Mouse (Mus musculus) neural tube, embryonic 15.5 days (tissue): Measurements from ENCODE around the gene Mpped2. TPM values are rescaled to one million over a fixed set of nuclear protein-coding genes. Genes with fewer than 3 reads are reported as not detected.

ENCODE experiments used
- ATAC-seq: fragments of 200-750 bp; cut with Nextera tagmentation; 2 replicates; pipeline ENCODE4 v1.8.0; 2017; ENCODE audit warnings: mild to moderate bottlenecking, moderate TSS enrichment, moderate library complexity; ENCODE audit not compliant: low FRiP score
- H3K27ac ChIP-seq: fragments of 300-500 bp; sonication (generic); replicated peaks from 2 replicates; pipeline ENCODE4 v1.5.1; 2015; ENCODE audit warnings: mild to moderate bottlenecking, inconsistent platforms
- H3K27me3 ChIP-seq: fragments of 300-500 bp; sonication (generic); replicated peaks from 2 replicates; pipeline ENCODE4 v1.6.1; 2015; ENCODE audit warnings: inconsistent platforms
- H3K36me3 ChIP-seq: fragments of 300-500 bp; sonication (generic); 2 replicates; pipeline ENCODE4 v1.6.1; 2015; ENCODE audit warnings: inconsistent platforms
- H3K4me1 ChIP-seq: fragments of 300-500 bp; sonication (generic); 2 replicates; pipeline ENCODE4 v1.6.1; 2015; ENCODE audit warnings: inconsistent platforms
- H3K4me2 ChIP-seq: fragments of 300-500 bp; sonication (generic); 2 replicates; pipeline ENCODE4 v1.6.1; 2015; ENCODE audit warnings: inconsistent platforms, mild to moderate bottlenecking, moderate library complexity
- H3K4me3 ChIP-seq: fragments of 300-500 bp; sonication (generic); replicated peaks from 2 replicates; pipeline ENCODE4 v1.5.1; 2015; ENCODE audit warnings: mild to moderate bottlenecking, inconsistent platforms
- H3K9ac ChIP-seq: fragments of 300-500 bp; sonication (generic); replicated peaks from 2 replicates; pipeline ENCODE4 v1.6.1; 2015; ENCODE audit warnings: mild to moderate bottlenecking, inconsistent platforms
- H3K9me3 ChIP-seq: fragments of 300-500 bp; sonication (generic); replicated peaks from 2 replicates; pipeline ENCODE4 v1.6.1; 2016; ENCODE audit warnings: inconsistent platforms
- WGBS: fragments of 180-500 bp; shearing (Covaris S2); methylation state at CpG from one replicate; pipeline ENCODE4 v1.1.7; 2015; ENCODE audit warnings: mixed read lengths; 5-methylcytosine and 5-hydroxymethylcytosine counted together
- polyA plus RNA-seq: library from polyadenylated mRNA; unstranded; fragments of >200 nt; fragmentation: Nextera tagmentation; extraction: Ambion mirVana; gene quantifications from 2 replicates; pipeline ENCODE4 v1.2.1, GENCODE M21; 2015

Mpped2 gene
- polyA plus RNA-seq, 1 experiment from 2014 or later, result 222 TPM

DNA sequence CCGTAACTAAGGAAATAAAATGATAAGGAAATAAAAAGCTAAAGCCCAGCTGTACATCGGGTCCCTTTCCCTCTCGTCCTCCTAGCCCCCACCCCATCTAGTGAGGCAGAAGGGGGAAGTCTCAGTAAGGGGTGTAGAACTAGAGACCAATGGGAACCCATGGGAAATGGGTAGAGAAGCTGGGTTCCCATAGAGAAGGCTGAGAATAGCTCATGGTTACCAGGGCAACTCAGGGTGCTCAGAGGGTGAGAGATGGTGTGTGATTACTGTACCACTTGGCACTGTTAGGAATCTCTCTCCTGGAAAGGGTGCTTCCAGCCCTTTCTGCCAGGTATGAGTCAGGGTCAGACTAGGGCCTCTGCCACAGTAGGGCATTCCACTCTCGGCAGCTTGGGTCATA lies 54.3 kb downstream of the Mpped2 start:
- Histone ChIP-seq H3K36me3 (0 out of 2 replicates have a peak, but pooled peaks cover 2% of the 10 kb centered on the region), H3K9me3 (no peaks in the 10 kb centered on the region), H3K27me3 (no peaks in the 10 kb centered on the region), H3K4me1 (peaks cover 31% of the 10 kb centered on the region), H3K9ac (no peak overlapping the region), H3K27ac (0 out of 2 replicates have a peak overlapping the region, but pooled peaks have one; percentile 9), H3K4me2 (no peak overlapping the region), H3K4me3 (no peak overlapping the region)
- WGBS, result 53% methylated on average over 4 of the region's 4 CpGs
- ATAC-seq, result peak; percentile 36; the same call in 1 of the 2 replicates

- no peak overlapping the region for H3K9ac ChIP-seq
- 0 out of 2 replicates have a peak, but pooled peaks cover 2% of the 10 kb centered on the region for H3K36me3 ChIP-seq
- 27% methylated on average over 3 of the region's 3 CpGs for WGBS
- H3K4me2 ChIP-seq, result no peak overlapping the region
- H3K27ac ChIP-seq, result no peak overlapping the region
- H3K27me3 ChIP-seq, result no peaks in the 10 kb centered on the region
- peaks cover 19% of the 10 kb centered on the region for H3K4me1 ChIP-seq
- no peak overlapping the region for H3K4me3 ChIP-seq
- no peak for ATAC-seq
- H3K9me3 ChIP-seq, result no peaks in the 10 kb centered on the region
Observed at GRCm38 (mm10) chr2:106750878-106751277, 57.8 kb downstream of the Mpped2 start.

DNA sequence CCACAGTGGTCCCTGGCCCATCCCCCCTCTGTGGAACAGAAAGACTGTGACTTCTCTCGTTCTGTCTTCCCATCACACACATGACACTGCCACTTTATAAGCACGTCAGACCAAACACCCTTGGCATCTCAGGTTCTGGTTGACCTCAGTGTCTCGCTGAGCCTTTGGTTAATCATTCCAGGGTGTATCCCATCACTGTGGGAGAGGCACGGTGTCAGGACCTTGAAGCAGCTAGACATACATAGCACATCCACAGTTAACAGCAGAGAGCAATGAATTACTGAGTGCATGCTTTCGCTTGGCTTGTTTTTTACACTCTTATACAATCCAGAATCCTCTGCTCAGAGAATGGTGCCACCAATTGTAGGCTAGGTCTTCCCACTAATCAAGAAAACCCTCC lies 60.6 kb downstream of the Mpped2 start:
- ATAC-seq, result no peak
- H3K4me3 ChIP-seq, result no peak overlapping the region
- 79% methylated on average over 5 of the region's 5 CpGs for WGBS

DNA sequence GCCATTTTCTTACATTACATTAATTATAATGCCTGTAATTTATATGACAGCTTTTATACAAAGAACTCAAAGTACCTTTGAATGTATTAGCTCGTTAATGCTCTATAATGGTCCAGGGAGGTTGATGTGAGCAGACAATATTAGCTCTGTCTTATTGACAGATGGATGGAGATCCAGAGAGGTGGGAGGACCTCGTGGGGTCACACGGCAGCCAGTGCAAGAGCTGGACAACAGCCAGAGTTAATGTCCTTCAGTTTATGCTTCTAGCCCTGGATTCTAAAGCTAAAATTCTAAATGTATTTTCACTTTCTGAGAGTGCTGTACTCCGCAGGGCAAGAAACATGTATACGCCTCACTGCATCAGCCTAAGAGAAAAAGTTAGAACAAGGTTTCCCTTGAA lies 61.6 kb downstream of the Mpped2 start:
- Histone ChIP-seq H3K4me2 (no peak overlapping the region), H3K36me3 (0 out of 2 replicates have a peak, but pooled peaks cover 2% of the 10 kb centered on the region), H3K27me3 (no peaks in the 10 kb centered on the region), H3K4me3 (no peak overlapping the region), H3K9me3 (no peaks in the 10 kb centered on the region), H3K27ac (no peak overlapping the region), H3K9ac (no peak overlapping the region), H3K4me1 (peaks cover 21% of the 10 kb centered on the region)
- WGBS, result 50% methylated on average over 5 of the region's 5 CpGs
- no peak for ATAC-seq

More for the DNA sequence above, 60.6 kb downstream of the Mpped2 start:
- Histone ChIP-seq H3K4me2 (no peak overlapping the region), H3K27ac (no peak overlapping the region), H3K27me3 (no peaks in the 10 kb centered on the region), H3K9me3 (no peaks in the 10 kb centered on the region), H3K36me3 (0 out of 2 replicates have a peak, but pooled peaks cover 2% of the 10 kb centered on the region), H3K9ac (no peak overlapping the region), H3K4me1 (peaks cover 20% of the 10 kb centered on the region)

- ATAC-seq, result no peak
- no peak overlapping the region for H3K4me2 ChIP-seq
- H3K9ac ChIP-seq, result no peak overlapping the region
- no peak overlapping the region for H3K27ac ChIP-seq
- no peak overlapping the region for H3K4me3 ChIP-seq
- no peaks in the 10 kb centered on the region for H3K9me3 ChIP-seq
- 25% methylated on average over 13 of the region's 13 CpGs for WGBS
- H3K27me3 ChIP-seq, result no peaks in the 10 kb centered on the region
- 0 out of 2 replicates have a peak, but pooled peaks cover 2% of the 10 kb centered on the region for H3K36me3 ChIP-seq
- peaks cover 11% of the 10 kb centered on the region; the same call in 1 of the 2 replicates for H3K4me1 ChIP-seq
Observed at GRCm38 (mm10) chr2:106756354-106757103, 63.5 kb downstream of the Mpped2 start.

DNA sequence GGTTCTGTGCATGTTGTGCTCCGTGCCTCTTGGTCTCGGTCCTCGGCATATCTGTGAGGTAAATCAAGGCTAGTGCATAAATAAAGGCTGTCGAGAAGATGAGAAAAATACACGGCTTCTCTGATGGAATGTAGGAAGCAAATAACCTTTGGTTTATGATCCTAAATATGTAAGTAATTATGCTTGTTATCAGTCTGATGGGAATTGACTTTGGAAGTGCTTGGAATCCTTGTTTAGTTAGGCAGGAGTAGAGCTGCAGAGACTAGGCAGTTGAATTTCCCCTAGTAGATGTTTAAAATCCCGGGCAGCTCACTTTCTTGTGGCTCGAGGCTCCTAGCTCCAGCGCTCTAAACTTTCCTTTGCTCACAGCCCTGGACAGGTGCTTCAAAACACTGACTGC lies 69.9 kb downstream of the Mpped2 start:
- 78% methylated on average over 8 of the region's 8 CpGs for WGBS
- Histone ChIP-seq H3K4me3 (no peak overlapping the region), H3K4me1 (peaks cover 14% of the 10 kb centered on the region; the same call in 1 of the 2 replicates), H3K36me3 (no peaks in the 10 kb centered on the region), H3K4me2 (no peak overlapping the region), H3K9me3 (no peaks in the 10 kb centered on the region), H3K27ac (no peak overlapping the region), H3K27me3 (no peaks in the 10 kb centered on the region), H3K9ac (no peak overlapping the region)
- no peak for ATAC-seq

- WGBS, result 68% methylated on average over 12 of the region's 12 CpGs
- Histone ChIP-seq H3K36me3 (no peaks in the 10 kb centered on the region), H3K27me3 (no peaks in the 10 kb centered on the region), H3K9me3 (no peaks in the 10 kb centered on the region), H3K4me2 (no peak overlapping the region), H3K4me3 (no peak overlapping the region), H3K4me1 (peaks cover 14% of the 10 kb centered on the region; the same call in 1 of the 2 replicates), H3K9ac (no peak overlapping the region), H3K27ac (no peak overlapping the region)
- ATAC-seq, result no peak
Observed at GRCm38 (mm10) chr2:106769236-106769635, 76.2 kb downstream of the Mpped2 start.

DNA sequence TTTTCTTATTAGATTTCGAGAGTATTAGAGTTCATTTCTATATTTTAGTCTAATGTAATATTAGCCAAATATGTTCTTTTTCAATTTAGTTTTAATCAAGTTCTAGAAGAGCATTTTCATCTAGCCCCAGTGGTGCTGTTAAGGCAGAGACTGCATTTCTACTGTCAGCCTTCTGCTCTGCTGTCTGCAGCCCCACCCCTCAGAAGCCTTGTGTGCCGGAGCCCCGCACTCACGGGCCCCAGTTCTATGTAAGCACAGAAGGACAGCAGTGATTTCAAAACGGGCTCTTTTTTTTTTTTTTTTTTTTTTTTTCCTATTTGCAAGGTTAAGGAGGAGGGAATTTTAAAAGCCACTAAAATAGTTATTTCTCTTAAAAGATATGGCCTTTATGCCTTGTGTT lies 79.6 kb downstream of the Mpped2 start:
- 39% methylated on average over 5 of the region's 5 CpGs for WGBS
- Histone ChIP-seq H3K27ac (no peak overlapping the region), H3K36me3 (no peaks in the 10 kb centered on the region), H3K4me3 (no peak overlapping the region), H3K27me3 (no peaks in the 10 kb centered on the region), H3K4me2 (no peak overlapping the region), H3K9ac (no peak overlapping the region), H3K4me1 (peaks cover 29% of the 10 kb centered on the region; the same call in 1 of the 2 replicates), H3K9me3 (no peaks in the 10 kb centered on the region)
- no peak for ATAC-seq

- no peak for ATAC-seq
- Histone ChIP-seq H3K36me3 (no peaks in the 10 kb centered on the region), H3K4me2 (no peak overlapping the region), H3K4me3 (no peak overlapping the region), H3K27ac (peak overlapping the region; percentile 18; the same call in 1 of the 2 replicates), H3K27me3 (no peaks in the 10 kb centered on the region), H3K9me3 (no peaks in the 10 kb centered on the region), H3K4me1 (peaks cover 28% of the 10 kb centered on the region; the same call in 1 of the 2 replicates), H3K9ac (no peak overlapping the region)
- 30% methylated on average over 10 of the region's 10 CpGs for WGBS
Observed at GRCm38 (mm10) chr2:106774251-106775196, 81.5 kb downstream of the Mpped2 start.

- no peak overlapping the region for H3K4me3 ChIP-seq
- no peak overlapping the region for H3K4me2 ChIP-seq
- no peaks in the 10 kb centered on the region for H3K9me3 ChIP-seq
- no peaks in the 10 kb centered on the region for H3K36me3 ChIP-seq
- H3K9ac ChIP-seq, result no peak overlapping the region
- no peaks in the 10 kb centered on the region for H3K27me3 ChIP-seq
- H3K4me1 ChIP-seq, result peaks cover 27% of the 10 kb centered on the region; the same call in 1 of the 2 replicates
- H3K27ac ChIP-seq, result 0 out of 2 replicates have a peak overlapping the region, but pooled peaks have one; percentile 11
- ATAC-seq, result no peak
- 37% methylated on average over 2 of the region's 2 CpGs for WGBS
Observed at GRCm38 (mm10) chr2:106775994-106776393, 82.9 kb downstream of the Mpped2 start.

- H3K9me3 ChIP-seq, result no peaks in the 10 kb centered on the region
- H3K4me1 ChIP-seq, result peaks cover 30% of the 10 kb centered on the region
- WGBS, result 69% methylated on average over 7 of the region's 7 CpGs
- H3K27ac ChIP-seq, result no peak overlapping the region
- H3K9ac ChIP-seq, result no peak overlapping the region
- no peak overlapping the region for H3K4me3 ChIP-seq
- no peak for ATAC-seq
- no peaks in the 10 kb centered on the region for H3K36me3 ChIP-seq
- H3K4me2 ChIP-seq, result no peak overlapping the region
- no peaks in the 10 kb centered on the region for H3K27me3 ChIP-seq
Observed at GRCm38 (mm10) chr2:106778861-106779516, 85.9 kb downstream of the Mpped2 start.
